Mouse (Mus musculus) C2C12 (cell line): ENCODE data around the gene Mark3.

Experiments used
- CEBPB ChIP-seq: IDR thresholded peaks from one replicate; pipeline ENCODE4 v1.6.1; 2011; ENCODE audit warnings: low read depth, mild to moderate bottlenecking, control low read depth, moderate library complexity
- CTCF ChIP-seq: IDR thresholded peaks from one replicate; pipeline ENCODE4 v1.5.1; 2011; ENCODE audit not compliant: control insufficient read depth, insufficient read depth, insufficient read length

DNA sequence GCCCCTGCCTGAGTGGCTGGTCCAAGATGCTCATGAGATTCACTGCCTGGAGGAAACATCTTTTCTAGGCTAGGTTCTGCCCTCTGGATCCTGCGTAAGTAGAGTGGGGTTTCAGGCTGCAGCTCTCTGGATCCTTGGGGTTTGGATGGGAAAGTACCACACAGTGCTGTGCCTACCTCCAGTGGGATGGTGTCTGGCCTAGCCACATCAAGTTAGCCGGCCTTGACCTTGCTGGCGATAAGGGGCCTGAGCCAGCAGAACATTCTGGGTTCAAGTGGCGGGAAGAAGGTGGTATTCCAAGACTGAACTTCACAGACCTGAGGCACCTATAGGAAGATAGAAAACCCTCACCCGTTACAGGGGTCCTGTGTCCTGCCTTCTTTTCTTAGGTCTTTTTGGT, 93.1 kb downstream of the Mark3 start:
- no peak for TF ChIP-seq CTCF
- TF ChIP-seq CEBPB: no peak
